Mouse (Mus musculus): ENCODE measurements around the gene Nppc. TPM values are rescaled to one million over a fixed set of nuclear protein-coding genes. Genes with fewer than 3 reads are reported as not detected.
A peak's percentile ranks its signal among the peaks of the same experiment; 100 is the strongest.

Nppc gene
- polyA plus RNA-seq, 1 experiment from 2014 or later, result 4.6 TPM

DNA sequence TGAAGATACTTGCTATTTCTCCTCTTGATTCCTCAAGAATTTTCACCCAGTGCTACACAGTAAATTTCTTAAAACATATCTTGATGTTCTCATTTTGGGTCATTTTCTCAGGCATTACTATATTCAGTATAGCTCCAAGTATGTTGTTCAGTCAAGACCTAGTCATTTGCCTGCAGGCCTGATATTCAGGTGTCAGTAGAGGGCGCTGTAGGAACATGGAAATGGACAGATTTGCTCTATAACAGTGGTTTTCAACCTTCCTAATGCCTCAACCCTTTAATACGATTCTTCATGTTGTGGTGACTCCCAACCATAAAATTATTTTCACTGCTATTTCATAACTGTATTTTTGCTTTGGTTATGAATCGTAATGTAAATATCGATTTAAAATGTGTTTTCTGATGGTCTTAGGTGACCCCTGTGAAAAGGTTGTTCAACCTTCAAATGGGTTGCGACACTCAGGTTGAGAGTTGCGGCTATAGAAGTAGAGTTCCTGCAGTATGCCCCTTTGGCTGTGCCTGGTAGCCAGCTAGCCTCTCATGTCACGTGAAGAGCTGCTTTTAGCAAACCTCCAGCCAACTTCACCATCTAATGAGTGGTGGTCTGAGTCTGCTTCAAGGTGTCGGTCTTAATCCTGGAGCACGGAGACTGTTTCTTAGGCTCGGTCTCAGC lies 51.8 kb downstream of the Nppc start:
- ATAC-seq (ENCODE audit: insufficient read depth, low FRiP score), result 0 out of 2 replicates have a peak, but pooled peaks have one; percentile 51
- H3K36me3 ChIP-seq (ENCODE audit: control insufficient read depth, insufficient read depth, low read length), result no peaks in the 10 kb centered on the region
- peaks cover 4% of the 10 kb centered on the region; the same call in 1 of the 2 replicates for H3K4me1 ChIP-seq (ENCODE audit: control insufficient read depth, insufficient read depth, low read length)
- no peak overlapping the region for H3K27ac ChIP-seq (ENCODE audit: low read length)
- no peaks in the 10 kb centered on the region for H3K9me3 ChIP-seq (replicated peaks; ENCODE audit: control insufficient read depth, low read length)
- WGBS, result 56% methylated on average over 10 of the region's 10 CpGs
- H3K9ac ChIP-seq (ENCODE audit: low read length), result no peak overlapping the region
- H3K4me2 ChIP-seq (ENCODE audit: low read depth, low read length), result no peak overlapping the region
- no peaks in the 10 kb centered on the region for H3K27me3 ChIP-seq (ENCODE audit: control insufficient read depth, insufficient read depth, low read length)
- no peak overlapping the region for H3K4me3 ChIP-seq (replicated peaks; ENCODE audit: low read length)

Small RNAs within 50 kb of the gene (microRNA-seq; reads per million reads assigned to microRNA genes)
- not detected for gene Gm22955

Other genes starting within 250 kb of the Nppc start
- not detected in 2 replicates for gene Nmur1, start 244.3 kb downstream of the Nppc start, polyA plus RNA-seq (2015; fragmentation: Nextera tagmentation; extraction: Ambion mirVana)
- gene Tex44, start 244.2 kb downstream of the Nppc start, polyA plus RNA-seq (2015; fragmentation: Nextera tagmentation; extraction: Ambion mirVana), result not detected in 2 replicates
- gene Ptma, start 143.8 kb downstream of the Nppc start, polyA plus RNA-seq (2015; fragmentation: Nextera tagmentation; extraction: Ambion mirVana), result 1,914 and 2,170 TPM in 2 replicates
- 32.8 and 42.9 TPM in 2 replicates for gene Pde6d, start 87.9 kb downstream of the Nppc start, polyA plus RNA-seq (2015; fragmentation: Nextera tagmentation; extraction: Ambion mirVana)
- gene Cops7b, start 87.7 kb downstream of the Nppc start, polyA plus RNA-seq (2015; fragmentation: Nextera tagmentation; extraction: Ambion mirVana), result 32.5 and 32.6 TPM in 2 replicates
- gene Dis3l2, start 33.2 kb upstream of the Nppc start, polyA plus RNA-seq (2015; fragmentation: Nextera tagmentation; extraction: Ambion mirVana), result 22.1 and 22.8 TPM in 2 replicates

All from stomach, embryonic 16.5 days (tissue).